In the genomic region with DNA sequence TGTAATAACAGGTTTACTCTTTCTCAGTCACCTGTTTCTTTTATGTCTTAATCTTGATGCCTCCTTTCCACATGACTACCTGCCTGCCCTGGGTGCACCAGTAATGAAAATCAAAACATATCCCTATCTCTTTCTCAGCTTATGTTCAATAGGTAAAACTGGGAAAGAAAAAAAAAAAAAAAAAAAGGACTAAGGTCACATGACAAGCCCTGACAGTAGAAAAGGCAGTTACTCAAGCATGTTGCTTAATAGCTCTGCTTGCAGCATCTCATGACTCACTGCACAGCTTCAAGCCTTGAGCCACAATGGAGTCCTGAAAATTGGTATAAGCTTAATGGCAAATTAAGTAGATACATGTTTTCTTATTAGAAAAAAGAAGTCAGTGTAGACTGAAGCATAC, we compare ENCODE assay signal across 21 mouse cellular contexts. TPM values are rescaled to one million over a fixed set of nuclear protein-coding genes. Genes with fewer than 3 reads are reported as not detected.
DNase-seq lines count a peak whose midpoint lies in the region; ATAC-seq lines count a peak whose summit lies in the region.
"Had no signal": no experiment of that assay in that cellular context is flagged by ENCODE, and none has a peak within 500 bp of the region (broad histone marks: within the 10 kb centered on the region; RNA-seq: fewer than 3 reads in every experiment).

No protein-coding gene starts in this region.

- ATAC-seq in megakaryocyte, adult 5-6 weeks (ENCODE audit: poor library complexity, severe bottlenecking), result peak; percentile 64
- ATAC-seq: activated CD4-positive, CD25-positive, alpha-beta regulatory T cell, adult 4 months; forebrain, embryonic 15.5 days; midbrain, embryonic 16.5 days had no signal

- intact Hi-C loops in heart, postnatal 14 days (cut with DNase I), result no loop called here

- DNase-seq in adrenal gland, adult 8-10 months, result peak; percentile 36
- no peak for DNase-seq in adrenal gland, adult 18-20 months (ENCODE audit: low spot score in 2 of 2)
- DNase-seq in 416B (ENCODE audit: low read depth), result peak; percentile 50
- peak; percentile 11 to 12 for DNase-seq in adrenal gland, postnatal 36 days
- DNase-seq in heart, postnatal 14 days, result no peak
- DNase-seq in layer of hippocampus, adult 8-10 months (ENCODE audit: low spot score in 2 of 2), result no peak
- DNase-seq in urinary bladder, postnatal 14 days (ENCODE audit: low spot score), result no peak
- DNase-seq: cerebellum, adult 8-10 months; heart, postnatal 36 days; kidney, adult 9 months; kidney, postnatal 36 days; layer of hippocampus, adult 9-11 months; right cerebral cortex, adult 18-20 months; thymus, postnatal 14 days had no signal

RNA-seq across cellular contexts. Expression of a gene that starts 24.1 kb away (rescaled TPM):
- not detected for total RNA-seq in adrenal gland, adult 8-10 months (2022)
- total RNA-seq in adrenal gland, adult 18-20 months (2021), result not detected
- not detected for total RNA-seq in adrenal gland, postnatal 36 days (2021)
- not detected in 2 replicates for total RNA-seq in megakaryocyte, adult 5-6 weeks (2015)
- not detected in 2 replicates for total RNA-seq in megakaryocyte, adult 5-6 weeks (2017)
- total RNA-seq in heart, postnatal 14 days (2021), result not detected
- not detected for total RNA-seq in layer of hippocampus, adult 8-10 months (2022)
- total RNA-seq: gastrocnemius, postnatal 4 days; heart, postnatal 36 days; left cerebral cortex, adult 8-10 months; megakaryocyte-erythroid progenitor cell, adult 5-6 weeks had no signal

Comparison
In these comparisons a context has a peak if more than half of its experiments do, and no peak if none do; other contexts are left out.
1. DNase-seq: peak in adrenal gland, adult 8-10 months (single experiment), 416B (single experiment) and adrenal gland, postnatal 36 days (2 of 2); none in adrenal gland, adult 18-20 months (0 of 2), heart, postnatal 14 days (0 of 2), layer of hippocampus, adult 8-10 months (0 of 2) and urinary bladder, postnatal 14 days (single experiment).